Mouse (Mus musculus) urinary bladder, adult 18-20 months (tissue): Measurements from ENCODE around the gene Orc3.

Source experiments
- DNase-seq, 2 experiments: peaks; one replicate each; pipeline ENCODE4 v3.0.0; 2022; ENCODE audit warnings: low spot score in 2 of 2, mixed read lengths in 2 of 2

The Orc3 gene

DNA sequence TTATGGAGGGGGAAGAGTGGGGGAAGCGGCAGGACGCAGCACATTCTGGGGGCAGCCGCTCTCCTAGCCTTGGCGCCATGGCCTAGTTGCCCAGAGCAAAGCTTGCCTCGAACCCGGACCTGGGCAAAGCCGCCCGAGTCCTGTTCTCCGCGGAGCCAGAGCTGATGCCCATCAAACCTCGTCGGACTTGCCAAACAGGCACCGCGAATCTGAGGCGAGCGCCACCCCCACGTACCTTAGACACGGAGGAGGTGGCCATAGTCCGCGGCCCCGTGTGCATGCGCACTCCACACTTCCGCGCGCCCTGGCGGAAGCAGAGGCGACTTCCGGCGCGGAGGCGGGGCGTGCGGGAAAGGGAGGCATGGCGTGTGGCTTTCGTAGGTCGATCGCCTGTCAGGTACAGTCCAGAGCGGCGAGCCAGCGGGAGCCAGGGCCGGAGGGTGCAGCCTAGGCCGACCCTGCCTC lies at the start of gene Orc3, which contains the start of gene Rars2:
TSS of gene Orc3 (minus strand) at position 315 of the 465 bp plus-strand sequence.
TSS of gene Rars2 (plus strand) at position 328 of the 465 bp plus-strand sequence.
- DNase-seq = peak; percentile 88 to 90

DNA sequence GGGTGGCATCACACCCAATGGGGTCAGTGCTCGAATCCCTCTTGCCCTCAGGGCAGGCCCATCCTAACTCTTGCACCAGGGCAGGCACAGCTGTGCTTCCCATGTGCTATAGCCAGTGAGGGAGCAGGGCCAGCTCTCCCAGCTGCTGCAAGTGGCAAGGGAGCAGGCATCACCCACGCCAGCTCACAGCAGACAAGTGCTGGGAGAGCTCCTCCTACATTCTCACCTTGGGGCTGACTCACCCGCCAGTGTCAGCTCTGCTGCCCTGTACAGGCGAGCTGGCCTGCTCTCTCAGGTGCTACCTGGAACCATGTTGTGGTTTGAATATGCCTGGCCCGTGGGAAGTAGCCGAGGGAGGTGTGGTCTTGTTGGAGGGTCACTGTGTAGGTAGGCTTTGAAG lies 47.2 kb upstream of the Orc3 start:
- no peak for DNase-seq

DNA sequence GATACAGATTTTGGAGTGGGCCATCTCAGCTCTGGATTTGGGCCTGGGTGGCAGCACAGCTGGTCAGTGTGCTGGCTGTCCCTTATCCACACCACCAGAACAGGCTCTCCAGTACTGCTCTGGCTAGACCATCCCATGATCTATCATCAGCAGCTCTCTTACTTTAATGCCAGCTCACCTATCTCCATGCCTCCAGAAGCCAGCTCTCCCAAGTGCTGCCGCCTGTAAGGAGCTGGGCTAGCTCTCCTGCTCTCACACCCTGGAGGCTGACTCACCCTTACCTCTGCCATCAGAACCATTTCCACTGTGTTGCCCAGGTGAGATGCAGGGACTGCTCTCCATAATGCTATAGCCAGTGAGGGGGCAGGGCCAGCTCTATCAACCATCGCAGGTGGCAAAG lies 46.8 kb upstream of the Orc3 start:
- DNase-seq = no peak

DNA sequence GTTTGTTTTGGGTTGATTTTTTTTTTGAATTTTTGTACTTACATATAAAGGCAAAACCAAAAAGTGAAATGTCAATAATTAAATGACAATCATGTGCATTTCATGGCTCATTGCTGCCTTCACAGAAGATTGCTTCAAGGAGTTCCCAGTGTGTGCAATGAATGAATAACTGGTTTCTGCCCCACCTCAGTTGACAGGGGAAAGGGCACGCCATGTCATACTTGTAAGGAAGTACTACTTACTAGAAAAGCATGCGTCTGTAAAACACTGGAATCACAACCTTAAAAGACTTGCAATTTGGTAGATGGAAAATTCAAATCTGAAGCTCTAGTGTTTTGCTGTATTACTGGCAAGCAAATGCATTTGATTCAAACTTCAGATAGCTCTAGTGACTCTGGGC lies 44.3 kb upstream of the Orc3 start:
- DNase-seq = no peak

DNA sequence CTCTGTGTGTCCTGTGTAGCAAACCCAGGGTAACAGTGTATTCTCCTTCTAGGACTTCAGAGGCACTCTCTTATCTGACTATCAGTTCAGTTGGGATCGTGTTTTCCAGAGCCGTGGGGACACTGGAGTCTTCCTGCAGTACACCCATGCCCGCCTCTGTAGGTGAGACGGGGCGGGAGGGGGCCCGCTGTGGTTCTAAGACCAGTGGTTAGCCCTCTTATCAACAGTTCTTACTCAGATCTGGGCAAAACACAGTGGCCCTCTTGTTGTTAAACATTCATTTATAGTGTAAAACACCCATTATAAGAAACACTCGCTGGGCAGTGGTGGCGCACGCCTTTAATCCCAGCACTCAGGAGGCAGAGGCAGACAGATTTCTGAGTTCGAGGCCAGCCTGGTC lies 41.4 kb upstream of the Orc3 start:
- no peak for DNase-seq

DNA sequence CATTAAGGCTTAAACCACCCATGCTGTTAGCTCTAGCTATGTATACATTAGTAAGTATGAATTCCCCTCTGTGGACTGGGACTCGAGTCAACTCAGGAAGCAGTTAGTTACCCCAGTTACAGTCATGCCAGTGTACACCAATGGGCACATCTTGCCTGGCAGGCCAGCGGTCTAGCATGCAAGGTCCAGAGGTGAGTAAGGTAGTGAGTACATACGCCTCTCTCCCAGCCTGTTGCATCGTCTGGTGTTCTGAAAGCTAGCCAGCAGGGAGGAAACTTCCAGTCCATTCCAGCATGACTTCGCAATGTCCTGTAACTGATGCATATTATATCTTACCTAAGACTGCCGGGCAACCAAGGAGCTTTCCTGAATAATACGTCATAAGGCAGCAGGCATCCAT lies 38.4 kb upstream of the Orc3 start:
- DNase-seq = no peak

DNA sequence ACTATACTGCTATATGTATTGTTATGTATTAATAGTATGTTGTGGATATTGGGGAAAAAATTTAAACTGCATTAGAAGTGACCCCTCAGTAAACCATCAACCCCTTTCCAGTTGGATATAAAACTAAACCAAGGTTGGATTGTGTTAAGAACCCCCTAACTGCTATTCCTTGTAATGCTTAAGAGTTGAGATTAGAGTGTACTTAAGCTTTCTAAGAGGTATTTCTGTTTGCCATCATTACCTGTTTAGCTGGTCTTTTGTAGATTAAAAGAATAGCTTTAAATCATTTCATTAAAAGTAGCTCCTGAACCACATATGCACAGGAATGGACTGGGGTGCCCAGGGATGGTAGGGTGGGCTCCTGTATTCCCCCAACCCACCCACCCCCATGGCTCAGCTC lies 30.0 kb upstream of the Orc3 start:
- no peak for DNase-seq

DNA sequence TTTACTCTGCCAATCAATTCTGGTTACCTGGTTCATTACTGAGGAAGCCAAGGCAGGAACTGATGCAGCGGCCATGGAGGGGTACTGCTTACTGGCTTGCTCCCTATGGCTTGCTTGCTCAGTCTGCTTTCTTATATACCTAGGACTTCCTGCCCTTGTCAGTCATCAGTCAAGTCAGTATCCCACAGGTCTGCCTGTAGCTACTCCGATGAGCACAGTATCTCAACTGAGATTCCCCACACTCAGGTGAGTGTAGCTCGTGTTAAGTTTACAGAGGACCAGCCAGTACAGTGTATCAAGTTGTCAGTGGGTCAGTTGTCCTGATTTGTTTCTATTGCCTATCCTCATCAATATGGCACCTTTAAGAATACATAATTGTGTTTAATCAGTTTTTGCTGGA lies 26.0 kb upstream of the Orc3 start:
- DNase-seq = no peak

DNA sequence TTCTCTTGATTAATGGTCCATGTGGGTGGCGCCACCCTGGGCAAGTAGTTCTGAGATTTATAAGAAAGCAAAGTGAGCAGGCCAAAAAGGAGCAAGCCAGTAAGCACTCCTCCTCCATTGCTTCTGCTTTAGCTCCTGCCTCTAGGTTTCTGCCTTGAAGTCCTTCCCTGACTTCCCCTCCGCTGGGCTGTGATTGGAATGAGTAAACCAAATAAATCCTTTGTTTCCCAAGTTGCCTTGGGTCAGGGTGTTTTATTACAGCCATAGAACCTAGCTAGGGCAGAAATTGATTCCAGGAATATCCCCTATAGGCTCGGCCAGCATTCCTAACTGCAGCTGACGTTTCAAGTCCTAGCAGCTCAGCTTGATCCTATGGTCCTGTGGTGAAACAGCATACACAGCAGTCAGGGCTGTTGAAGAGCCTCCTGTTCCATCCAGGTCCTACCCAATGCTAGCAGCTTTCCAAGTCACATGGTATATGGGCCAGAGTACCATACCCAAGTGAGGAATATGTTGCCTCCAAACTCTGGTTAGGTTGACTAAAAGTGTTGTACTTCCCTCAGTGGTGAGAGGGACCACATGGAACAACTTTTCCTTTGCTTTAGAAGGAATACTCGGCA lies 25.1 kb upstream of the Orc3 start:
- no peak for DNase-seq

DNA sequence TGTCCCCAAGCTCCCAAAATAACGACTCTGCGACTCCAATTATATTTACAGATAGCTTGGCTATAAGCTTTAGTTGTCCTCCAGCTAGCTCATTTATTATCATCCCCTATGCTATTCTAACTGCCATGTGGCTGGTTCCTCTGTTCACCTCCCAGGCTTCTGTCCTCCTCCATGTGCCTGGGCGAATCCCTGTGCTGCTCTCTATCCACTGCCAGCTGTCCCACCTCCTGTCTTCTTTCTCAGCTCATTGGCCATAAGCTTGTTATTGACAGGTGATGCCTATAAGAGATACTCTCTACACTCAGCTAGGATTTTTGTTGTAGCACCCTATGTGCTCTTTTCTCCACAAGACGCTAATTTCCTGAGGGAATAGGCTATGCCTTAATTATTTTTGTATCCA lies 23.1 kb upstream of the Orc3 start:
- no peak for DNase-seq

DNA sequence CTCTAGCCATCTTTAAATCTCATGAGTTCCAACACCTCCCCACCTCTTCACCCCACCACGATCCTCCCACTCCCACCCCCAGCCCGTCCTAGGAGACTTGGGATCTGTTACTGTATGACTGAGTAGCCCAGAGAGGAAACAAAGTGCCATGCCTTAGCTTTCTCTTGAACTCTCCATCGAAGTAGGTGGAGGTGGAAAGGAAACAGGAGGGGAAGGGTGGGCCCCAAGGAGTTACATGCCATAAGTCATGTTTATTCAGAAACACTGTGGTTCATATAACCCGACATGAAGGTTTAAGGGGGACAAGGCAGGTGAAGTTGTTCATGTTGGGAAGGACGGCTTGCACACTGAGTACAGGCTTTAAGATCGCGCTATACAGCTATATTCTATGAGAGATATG lies 22.6 kb upstream of the Orc3 start:
- DNase-seq = no peak

DNA sequence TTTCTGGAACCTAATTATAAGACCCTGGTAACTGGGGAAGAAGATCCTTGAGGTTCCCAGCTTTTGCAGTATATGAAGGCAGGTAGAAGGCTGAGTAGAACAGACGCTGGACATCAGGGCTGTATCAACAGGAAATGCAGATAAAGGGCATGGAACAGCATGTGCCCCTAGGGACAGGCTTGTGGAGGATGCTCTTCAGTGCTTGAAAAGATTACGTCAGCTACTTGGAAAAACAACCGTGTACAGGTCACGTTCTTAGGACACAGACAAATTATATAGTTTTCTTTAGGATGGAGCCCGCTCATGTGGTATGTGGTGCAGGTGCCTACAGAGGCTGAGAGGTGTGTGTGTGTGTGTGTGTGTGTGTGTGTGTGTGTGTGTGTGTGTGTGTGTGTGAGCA lies 21.3 kb upstream of the Orc3 start:
- no peak for DNase-seq

DNA sequence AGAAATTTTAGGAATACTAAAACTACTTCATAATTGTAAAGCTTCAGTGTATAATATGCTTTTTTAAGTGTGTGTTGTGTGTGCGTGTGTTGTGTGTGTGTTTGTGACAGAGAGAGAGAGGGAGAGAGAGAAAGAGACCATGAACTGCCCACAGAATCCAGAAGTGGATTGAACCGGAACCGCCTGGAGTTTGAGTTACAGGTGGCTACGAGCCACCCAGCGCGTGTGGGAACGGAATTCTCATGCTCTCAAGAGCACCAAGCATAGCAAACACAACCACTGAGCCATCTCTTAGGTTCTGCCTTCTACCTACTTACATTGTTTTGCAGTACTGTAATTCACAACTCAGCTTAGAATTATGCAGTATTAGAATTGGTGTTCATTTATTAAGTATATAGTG lies 19.4 kb upstream of the Orc3 start:
- DNase-seq = no peak

DNA sequence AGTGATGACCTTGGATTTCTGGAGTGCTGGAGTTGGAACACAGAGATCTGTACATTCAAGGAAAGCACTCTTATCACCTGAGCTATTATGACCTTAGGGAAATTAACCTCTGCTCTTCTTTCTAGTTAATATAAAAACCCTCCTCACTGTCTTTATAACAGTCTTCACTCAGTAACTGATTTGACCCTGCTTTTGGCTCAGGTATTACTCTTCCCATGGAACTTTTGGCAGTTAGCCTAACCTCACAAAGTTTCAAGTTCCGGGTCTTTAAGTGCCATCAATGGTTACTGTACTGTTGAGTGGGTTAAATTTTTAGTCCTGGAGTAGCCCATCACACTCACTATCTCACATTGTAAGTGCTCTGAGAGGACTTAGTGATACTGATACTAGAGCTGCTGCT lies 15.2 kb upstream of the Orc3 start:
- DNase-seq = no peak

DNA sequence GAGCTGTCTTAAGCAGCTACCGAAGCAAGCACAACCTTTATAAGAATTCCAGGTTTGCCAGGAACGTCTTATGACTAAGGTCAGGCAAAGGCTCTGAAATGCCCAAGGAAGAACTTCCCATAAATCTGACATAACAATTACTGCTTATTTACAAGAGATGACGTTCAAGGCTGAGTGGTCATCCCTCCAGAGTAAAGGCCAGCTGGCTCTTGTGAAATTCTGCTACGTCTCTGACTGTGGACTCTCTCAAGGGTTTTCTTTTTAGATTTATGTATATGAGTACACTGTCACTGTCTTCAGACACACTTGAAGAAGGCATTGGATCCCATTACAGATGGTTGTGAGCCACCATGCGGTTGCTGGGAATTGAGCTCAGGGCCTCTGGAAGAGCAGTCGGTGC lies 11.7 kb upstream of the Orc3 start:
- no peak for DNase-seq

DNA sequence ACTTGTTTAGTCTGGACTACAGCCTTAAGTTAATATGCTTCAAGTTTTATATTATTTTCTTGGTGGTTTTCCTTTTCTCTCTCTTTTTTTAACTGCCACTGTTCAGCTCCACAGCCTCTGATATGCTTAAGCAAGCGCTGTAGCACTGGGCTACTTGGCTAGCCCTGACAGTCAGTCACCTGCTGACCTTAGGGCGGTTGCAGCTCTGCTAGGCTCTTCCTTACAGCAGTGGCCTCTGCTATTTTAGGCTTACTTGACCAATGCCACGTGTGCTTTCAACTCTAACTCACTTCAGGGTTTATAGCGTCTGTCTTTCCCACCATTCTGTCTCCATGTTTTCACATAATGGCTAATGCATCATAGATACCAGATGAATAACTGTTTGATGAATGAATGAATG lies 10.8 kb upstream of the Orc3 start:
- DNase-seq = no peak

DNA sequence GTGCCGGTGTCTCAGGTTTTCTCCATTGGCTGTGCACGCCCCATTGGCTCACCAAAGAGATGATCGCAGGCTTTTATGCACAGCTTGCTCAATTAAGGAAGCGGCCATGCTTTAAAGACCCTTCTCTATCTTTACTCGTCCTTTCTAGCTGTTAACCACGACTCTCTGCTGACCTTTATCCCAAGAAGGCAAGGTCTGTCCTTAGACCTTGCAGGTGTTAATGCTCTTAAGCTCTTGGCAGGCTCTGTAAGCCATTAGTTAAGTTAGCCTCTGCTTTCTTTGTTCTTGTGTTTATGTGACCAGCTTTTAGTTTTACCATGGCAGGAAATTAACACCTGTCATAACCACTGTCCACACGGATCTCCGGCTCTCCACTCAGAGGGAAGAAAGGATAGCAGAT lies 1.4 kb upstream of the Orc3 start:
- no peak for DNase-seq

DNA sequence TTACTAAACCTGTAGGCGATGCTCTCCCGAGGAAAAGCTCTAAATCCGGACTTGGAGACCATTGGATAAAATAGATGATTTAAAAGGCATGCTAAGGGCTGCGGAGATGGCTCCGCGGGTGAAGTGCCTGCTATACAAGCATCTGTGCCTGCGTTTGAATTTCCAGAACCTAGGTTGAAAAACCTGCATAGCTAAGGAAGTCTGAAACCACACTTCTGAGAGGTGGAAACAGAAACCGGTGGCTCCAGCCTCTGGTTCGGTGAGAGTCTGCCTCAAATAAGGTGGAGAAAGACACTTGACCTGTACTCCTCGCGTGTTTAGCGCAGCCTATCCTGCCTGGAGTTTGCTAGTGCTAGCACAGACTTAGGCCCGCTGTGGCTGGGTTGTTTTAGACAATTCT lies 559 bp upstream of the Orc3 start:
- DNase-seq = no peak

DNA sequence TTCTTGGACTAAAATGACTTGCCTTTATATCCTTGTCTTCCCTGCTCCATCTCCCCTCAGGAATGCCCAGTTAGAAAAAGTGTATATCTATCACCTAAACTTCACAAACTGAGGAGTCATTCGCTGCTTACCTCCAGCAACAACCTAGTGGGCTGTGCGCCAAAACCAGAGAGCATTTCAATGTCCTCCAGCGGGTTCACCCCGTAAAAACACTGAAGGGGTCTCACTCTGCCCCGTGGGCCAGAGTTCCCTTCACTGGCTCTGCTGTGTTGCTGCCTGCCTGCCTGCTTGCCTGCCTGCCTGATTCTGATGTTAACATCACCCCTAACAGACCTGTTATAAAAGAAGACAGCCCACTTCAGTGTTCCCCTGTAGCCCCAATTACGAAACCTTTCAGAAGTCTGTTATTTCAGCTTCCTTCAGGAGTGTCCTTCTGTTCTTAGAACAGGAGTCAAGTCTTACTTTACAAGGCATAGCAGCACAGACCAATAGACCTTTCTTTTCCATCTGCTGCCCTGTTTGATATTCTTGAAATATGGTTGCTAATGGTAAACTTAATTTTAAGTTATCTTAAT lies 1.1 kb downstream of the Orc3 start:
- no peak for DNase-seq

DNA sequence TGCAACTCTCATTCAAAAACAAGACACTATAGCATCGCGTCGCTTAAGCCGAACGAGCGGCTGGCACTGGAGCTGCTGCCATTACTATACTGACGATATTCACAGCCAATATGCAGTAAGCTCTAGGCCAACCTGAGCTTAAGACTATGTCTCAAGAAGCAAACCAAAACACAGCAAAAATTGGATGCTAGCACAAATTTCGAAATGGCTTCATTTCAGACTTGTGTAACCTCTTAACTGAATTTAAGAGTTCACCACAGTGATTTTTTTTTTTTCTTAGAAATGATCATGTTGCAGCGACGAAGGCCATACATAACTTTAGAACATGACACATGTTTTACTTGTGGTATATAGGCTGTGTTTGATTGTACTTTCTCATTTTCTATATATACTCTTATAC lies 8.1 kb downstream of the Orc3 start:
- no peak for DNase-seq

DNA sequence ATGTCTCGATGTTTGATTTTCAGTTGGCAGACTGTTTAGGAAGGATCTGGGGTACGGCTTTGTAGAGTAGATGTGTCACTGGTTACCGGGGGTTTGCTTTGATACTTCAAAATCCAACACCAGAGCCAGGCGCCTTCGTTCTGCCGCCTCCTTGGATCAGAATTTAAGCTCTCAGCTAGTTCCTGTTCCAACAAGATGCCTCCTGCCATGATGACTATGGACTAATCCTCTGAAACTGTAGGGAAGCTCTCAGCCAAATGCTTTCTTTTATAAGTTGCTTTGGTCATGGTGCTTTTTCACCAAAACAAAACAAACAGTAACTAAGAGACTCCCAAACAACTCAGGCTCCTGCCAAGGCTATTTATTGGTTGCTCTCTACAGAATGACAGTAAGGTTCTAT lies 11.6 kb downstream of the Orc3 start:
- DNase-seq = no peak

DNA sequence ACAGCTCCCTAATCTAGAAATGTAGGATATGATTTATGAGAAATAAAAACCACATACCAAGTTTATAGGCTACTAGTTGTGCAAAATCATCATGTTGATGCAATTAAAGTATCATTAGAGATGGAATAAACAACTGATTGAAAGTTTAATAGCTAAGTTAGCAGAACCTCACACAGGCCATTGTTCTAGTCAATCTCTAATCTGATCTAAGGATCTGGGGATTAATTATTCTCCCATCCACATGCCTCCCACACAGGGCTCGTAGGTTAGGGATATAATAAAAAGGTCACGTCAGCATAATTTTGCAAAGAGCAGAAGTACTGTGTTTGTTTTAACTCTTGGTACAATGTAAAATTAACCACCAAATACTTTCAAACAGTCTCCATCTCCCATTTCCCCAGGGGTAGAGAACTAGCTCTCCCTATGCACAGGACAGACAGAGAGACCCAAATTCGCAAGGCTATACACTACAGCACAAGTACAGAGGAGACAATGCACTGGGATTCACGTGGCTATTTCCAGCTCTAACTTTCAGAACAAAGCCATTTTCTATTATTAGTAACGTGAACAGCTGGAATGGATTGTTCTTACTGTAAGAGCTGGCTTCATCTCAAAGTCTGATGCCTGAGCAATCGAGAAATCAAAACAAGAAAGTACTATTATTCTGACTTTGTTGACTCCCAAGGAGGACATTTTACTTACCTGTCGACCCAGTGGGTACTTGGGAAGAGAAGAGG lies 29.7 kb downstream of the Orc3 start:
- DNase-seq = no peak

DNA sequence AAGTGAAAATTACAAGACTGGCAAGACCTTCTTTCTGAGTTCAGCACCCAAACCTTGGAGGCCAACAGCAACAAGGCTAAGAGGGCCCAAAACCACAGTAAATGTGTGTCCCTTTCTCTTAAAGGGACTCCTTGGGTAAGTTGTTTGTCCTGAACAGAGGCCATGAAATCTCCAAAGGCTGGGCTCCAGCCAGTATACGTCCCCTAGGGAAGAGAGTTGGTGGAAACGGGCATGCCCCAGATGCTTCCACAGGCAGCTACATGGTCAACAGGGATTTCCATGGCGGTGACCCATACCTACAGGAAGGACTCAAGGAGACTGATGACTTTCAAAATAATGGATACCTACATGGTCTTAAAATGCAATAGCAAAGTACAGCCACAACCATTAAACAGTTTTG lies 31.3 kb downstream of the Orc3 start:
- no peak for DNase-seq
